In the genomic region with DNA sequence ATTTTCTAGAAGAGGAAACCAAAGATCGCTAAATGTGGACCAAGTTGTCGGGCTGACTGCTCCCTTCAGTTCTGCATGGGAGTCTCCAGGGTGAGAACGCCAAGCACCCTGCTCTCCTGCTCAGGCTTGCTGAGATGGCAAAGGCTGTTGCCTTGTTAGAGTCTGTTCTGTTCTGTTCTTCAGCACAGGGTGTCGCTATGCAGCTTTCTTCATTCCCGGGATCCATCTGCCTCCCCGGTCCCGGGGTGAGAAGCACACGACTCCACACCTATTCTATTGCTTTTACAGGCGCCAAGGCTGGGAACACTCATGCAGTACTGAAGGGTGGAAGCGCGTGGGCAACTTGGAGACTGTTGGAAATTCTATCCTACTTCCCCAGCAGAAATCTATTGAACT, we compare ENCODE assay signal across 7 mouse cellular contexts. TPM values are rescaled to one million over a fixed set of nuclear protein-coding genes. Genes with fewer than 3 reads are reported as not detected.
A peak's percentile ranks its signal among the peaks of the same experiment; 100 is the strongest.
DNase-seq lines count a peak whose midpoint lies in the region; ATAC-seq and TF ChIP-seq lines count a peak whose summit lies in the region.

No protein-coding gene starts in this region.

- no peak overlapping the region for H3K9ac ChIP-seq in lung, embryonic 14.5 days
- no peak overlapping the region for H3K9ac ChIP-seq in hindbrain, postnatal 0 days (replicated peaks; ENCODE audit: low read length)

- H3K4me3 ChIP-seq in lung, embryonic 14.5 days (ENCODE audit: low read depth, low read length) = no peak overlapping the region
- no peak overlapping the region for H3K4me3 ChIP-seq in hindbrain, postnatal 0 days (ENCODE audit: low read length)

- ATAC-seq in lung, embryonic 14.5 days (ENCODE audit: insufficient read depth) = peak; percentile 73
- peak; percentile 66; the same call in 1 of the 2 replicates for ATAC-seq in hindbrain, postnatal 0 days

- H3K4me2 ChIP-seq in lung, embryonic 14.5 days = 0 out of 2 replicates have a peak overlapping the region, but pooled peaks have one; percentile 10
- no peak overlapping the region for H3K4me2 ChIP-seq in hindbrain, postnatal 0 days (ENCODE audit: low read depth, low read length)

- no peaks in the 10 kb centered on the region for H3K9me3 ChIP-seq in lung, embryonic 14.5 days (ENCODE audit: low read depth, low read length)
- H3K9me3 ChIP-seq in hindbrain, postnatal 0 days (ENCODE audit: low read length) = no peaks in the 10 kb centered on the region

- 42% methylated on average over 11 of the region's 11 CpGs for WGBS in lung, embryonic 14.5 days
- WGBS in hindbrain, postnatal 0 days = 52% methylated on average over 11 of the region's 11 CpGs

- intact Hi-C loops in gastrocnemius, postnatal 14 days (cut with DNase I; ENCODE audit: low total_unique reads) = no loop called here

- no peaks in the 10 kb centered on the region for H3K36me3 ChIP-seq in lung, embryonic 14.5 days (ENCODE audit: insufficient read depth)
- H3K36me3 ChIP-seq in hindbrain, postnatal 0 days (ENCODE audit: insufficient read depth, low read length) = no peaks in the 10 kb centered on the region

- no peaks in the 10 kb centered on the region for H3K27me3 ChIP-seq in lung, embryonic 14.5 days (ENCODE audit: insufficient read depth, low read length)
- no peaks in the 10 kb centered on the region for H3K27me3 ChIP-seq in hindbrain, postnatal 0 days (ENCODE audit: insufficient read depth, low read length)

- peak; percentile 47 for TF ChIP-seq CTCF in lung, embryonic 14.5 days (IDR thresholded peaks at IDR 0.05; ENCODE audit: low read depth)
- peak; percentile 67 for TF ChIP-seq CTCF in hindbrain, postnatal 0 days (IDR thresholded peaks at IDR 0.05; ENCODE audit: low read depth)

- H3K4me1 ChIP-seq in lung, embryonic 14.5 days (ENCODE audit: insufficient read depth) = no peaks in the 10 kb centered on the region; the same call in 1 of the 2 replicates
- peaks cover 5% of the 10 kb centered on the region; the same call in 1 of the 2 replicates for H3K4me1 ChIP-seq in hindbrain, postnatal 0 days (ENCODE audit: insufficient read depth, low read length)

- H3K27ac ChIP-seq in lung, embryonic 14.5 days (ENCODE audit: low read depth) = no peak overlapping the region
- H3K27ac ChIP-seq in hindbrain, postnatal 0 days = no peak overlapping the region

- peak; percentile 42 for DNase-seq in lung, embryonic 14.5 days
- DNase-seq in lung, postnatal 25 days (ENCODE audit: low spot score) = no peak
- DNase-seq in embryo, embryonic 10.5 days (ENCODE audit: low spot score) = peak; percentile 39
- peak; percentile 60 for DNase-seq in hindbrain, postnatal 0 days (ENCODE audit: low spot score)
- DNase-seq in right cerebral cortex, postnatal 36 days (ENCODE audit: low spot score in 2 of 2) = peak; percentile 27 to 37
- no peak for DNase-seq in gastrocnemius, postnatal 14 days
- DNase-seq in lung, postnatal 4 days = no peak

RNA-seq across cellular contexts. Expression of a gene that starts 57.7 kb away (rescaled TPM):
- polyA plus RNA-seq in lung, embryonic 14.5 days (2014; fragmentation: Nextera tagmentation; extraction: Ambion mirVana) = 500 and 503 TPM in 2 replicates
- 14.6 and 14.8 TPM in 2 replicates for total RNA-seq in hindbrain, postnatal 0 days (2014; rRNA removed)
- polyA plus RNA-seq in hindbrain, postnatal 0 days (2015; fragmentation: Nextera tagmentation; extraction: Ambion mirVana) = 140 and 154 TPM in 2 replicates
- 10 to 100 TPM; 19.2 to 21.8 TPM for total RNA-seq in gastrocnemius, postnatal 14 days (2021)

Comparison
In these comparisons a context has a peak if more than half of its experiments do, and no peak if none do; other contexts are left out.
1. DNase-seq: peak in lung, embryonic 14.5 days (single experiment), embryo, embryonic 10.5 days (single experiment), hindbrain, postnatal 0 days (single experiment) and right cerebral cortex, postnatal 36 days (2 of 2); none in lung, postnatal 25 days (single experiment), gastrocnemius, postnatal 14 days (single experiment) and lung, postnatal 4 days (0 of 2).